Mouse (Mus musculus) cerebellum, adult 8-10 months (tissue): ENCODE measurements around the gene Ranbp2.
"Not testable (repeated sequence)": the region's sequence is repeated elsewhere in the genome, so short reads cannot be mapped to it uniquely, and the experiment has no call there.

ENCODE experiments used
- DNase-seq: peaks from one replicate; pipeline ENCODE4 v3.0.0; 2022

Ranbp2 gene

DNA sequence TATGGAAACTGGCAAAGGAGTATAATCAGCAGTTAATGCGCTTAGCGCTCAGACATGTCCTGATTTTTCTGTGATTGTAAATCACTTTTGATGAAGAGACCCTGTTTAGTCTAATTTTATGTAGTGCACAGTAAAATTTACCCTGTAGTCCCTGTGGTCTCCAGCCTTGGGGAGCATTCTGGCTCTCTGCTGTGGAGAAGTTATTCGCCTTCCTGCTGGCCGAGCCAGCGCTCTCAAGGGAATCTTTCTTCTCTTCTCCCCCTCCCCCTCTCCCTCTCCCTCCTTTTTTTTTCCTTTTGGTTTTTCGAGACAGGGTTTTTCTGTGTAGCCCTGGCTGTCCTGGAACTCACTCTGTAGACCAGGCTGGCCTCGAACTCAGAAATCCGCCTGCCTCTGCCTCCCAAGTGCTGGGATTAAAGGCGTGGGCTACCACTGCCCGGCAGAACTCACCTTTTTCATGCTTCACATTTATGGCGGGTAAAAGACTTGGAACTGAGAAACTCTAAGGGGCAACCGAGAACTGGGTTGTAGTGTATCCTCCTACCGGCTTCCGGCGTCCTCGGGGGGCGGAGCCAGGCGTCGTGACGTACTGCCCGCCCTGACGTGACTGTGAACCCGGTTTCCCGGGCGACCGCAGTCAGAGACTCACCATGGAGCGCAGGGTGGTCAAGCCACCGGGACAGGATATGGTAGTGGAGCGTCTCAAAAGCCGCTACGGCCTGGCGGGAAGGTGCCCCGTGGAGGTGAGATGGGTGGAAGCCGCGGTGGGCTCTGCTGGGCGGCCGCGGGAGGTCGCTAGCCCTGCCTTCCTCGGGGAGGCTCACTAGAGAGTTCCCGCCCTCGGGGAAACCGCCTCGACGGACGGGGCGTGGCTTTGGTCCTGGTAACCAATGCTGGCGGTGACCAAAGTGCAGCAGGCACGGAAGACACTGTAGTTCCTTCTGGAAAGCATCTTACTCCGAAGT, 50.9 kb downstream of the Ranbp2 start, which contains the start of gene Ccdc138:
Ccdc138 (plus strand) TSS at position 629 of the 965 bp plus-strand sequence.
- DNase-seq, result peak; percentile 74

DNA sequence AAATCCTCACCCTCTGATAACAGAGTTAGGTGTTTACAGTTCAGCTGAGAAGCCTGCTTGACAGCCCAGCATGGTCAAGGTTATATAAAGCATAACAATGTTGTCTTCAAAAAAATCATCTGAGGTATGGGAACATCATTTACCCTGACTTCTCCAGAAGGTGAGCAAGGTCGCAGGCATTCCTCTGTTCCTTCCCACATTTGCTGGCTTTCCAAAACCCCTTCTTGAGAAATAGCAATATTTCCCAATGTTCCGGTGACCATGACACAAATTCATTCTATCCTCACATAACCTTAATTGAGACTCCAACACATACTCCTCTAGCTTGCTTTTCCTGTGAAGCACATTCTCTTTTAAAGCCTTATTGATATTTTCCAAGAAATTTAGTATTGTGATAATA, 51.8 kb downstream of the Ranbp2 start:
- no peak for DNase-seq

- DNase-seq, result no peak
Measured at GRCm38 (mm10) chr10:58529358-58529757, 82.6 kb downstream of the Ranbp2 start.

DNA sequence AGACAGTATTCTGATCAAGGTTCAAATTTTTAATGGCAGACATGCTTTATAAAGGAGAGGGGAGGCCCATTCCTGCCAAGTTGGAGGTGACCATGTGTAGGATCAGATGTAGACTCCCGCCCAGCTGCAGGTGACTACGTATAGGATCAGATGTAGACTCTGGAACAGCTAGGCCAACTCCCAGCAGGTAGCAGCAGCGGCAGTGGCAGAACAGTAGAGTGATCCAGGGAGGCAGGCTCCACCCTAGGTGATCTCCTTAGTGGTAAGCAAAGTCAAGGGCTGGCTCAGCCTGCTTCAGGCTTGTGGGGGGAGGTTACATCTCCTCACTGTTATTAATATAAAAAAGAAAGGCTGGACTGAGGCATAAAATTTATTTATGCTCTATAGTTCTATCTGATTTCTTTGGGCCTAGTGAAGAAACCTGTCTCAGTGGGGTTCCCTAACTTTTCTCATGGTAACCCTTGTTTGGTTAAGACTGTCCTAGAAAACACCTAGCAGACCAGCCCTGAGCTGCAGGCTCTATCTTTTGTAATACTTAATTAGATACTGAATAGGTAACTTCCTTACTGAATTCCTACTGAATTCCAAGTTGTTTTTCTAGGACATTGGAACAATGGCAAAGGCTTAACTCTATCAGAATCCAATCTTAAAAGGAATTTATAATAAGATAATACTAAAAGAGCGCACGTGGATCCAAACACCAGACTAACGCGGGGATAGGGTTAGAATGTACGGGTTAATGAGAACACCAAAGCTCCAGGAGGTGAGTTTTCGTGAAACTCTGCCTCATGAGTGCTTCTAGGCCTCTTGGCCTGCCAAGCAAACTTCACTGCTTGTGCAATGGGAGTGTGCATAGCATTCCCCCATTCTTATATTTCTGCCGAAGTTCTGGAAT, 84.4 kb downstream of the Ranbp2 start:
- DNase-seq, result no peak

- no peak for DNase-seq
Measured at GRCm38 (mm10) chr10:58532177-58532576, 85.5 kb downstream of the Ranbp2 start.

- DNase-seq, result not testable (repeated sequence)
Measured at GRCm38 (mm10) chr10:58536276-58536675, 89.6 kb downstream of the Ranbp2 start.

- no peak for DNase-seq
Measured at GRCm38 (mm10) chr10:58540613-58541012, 93.9 kb downstream of the Ranbp2 start.
